Mouse (Mus musculus) liver, postnatal 0 days (tissue): ENCODE results near the gene Slc12a8.

Experiments used
- CTCF ChIP-seq: sonication (generic); IDR thresholded peaks from 2 replicates; pipeline ENCODE4 v1.5.1; 2016; ENCODE audit warnings: antibody characterized with exemption, low read depth
- EP300 ChIP-seq: IDR thresholded peaks from 2 replicates; pipeline ENCODE4 v1.6.1; 2016; ENCODE audit warnings: antibody characterized with exemption, low read depth, mild to moderate bottlenecking

DNA sequence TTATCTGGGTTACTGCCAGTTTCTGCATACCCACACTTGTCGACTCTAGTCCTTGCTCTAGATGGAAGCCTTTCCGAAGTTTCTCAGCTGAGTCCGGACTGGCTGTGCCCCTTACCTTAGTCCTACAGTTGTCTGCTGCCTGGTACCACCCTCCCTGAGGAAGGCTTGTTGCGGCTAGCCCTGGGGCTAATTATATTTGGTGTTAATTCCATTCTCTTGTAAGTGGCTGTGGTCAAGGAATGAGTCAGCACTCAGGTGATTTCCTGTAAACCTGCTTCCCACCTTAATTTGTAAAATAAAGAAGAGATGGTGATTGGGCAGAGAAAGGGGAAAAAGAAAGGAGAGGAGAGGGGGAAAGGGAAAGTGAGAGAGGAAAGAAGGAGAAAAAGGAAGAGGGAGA, 9.0 kb upstream of the Slc12a8 start:
- TF ChIP-seq CTCF (no peak), EP300 (no peak)
